In the genomic region with DNA sequence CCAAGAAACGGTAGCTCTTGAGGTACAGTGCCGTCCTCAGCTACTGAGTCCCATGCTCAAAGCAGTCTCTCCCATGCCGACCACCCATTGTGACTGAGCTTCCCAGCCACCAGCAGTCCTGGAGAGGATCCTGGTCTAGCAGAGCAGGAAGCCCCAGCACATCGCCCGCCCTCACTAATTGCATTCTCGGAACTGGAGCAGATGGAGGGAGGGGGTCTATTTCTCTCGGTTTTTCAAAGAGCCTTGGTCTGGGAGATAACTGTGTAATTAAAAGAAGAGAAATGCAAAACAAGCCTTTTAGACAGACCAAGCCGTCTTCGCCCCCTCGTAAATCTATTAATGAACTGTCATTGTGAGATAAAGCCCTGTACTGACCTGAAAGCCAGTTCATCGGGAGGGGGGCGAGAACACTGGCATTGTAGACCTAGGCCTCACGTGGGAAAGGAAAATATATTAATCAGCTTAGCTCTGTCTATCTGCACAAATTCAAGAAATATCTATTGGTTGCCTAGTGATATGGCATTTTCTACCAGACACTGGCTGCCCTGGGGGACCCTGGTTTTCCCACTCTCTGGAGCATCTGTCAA, we compare ENCODE assay signal across 22 mouse cellular contexts.
DNase-seq lines count a peak whose midpoint lies in the region; ATAC-seq and TF ChIP-seq lines count a peak whose summit lies in the region.
"Had no signal": no experiment of that assay in that cellular context is flagged by ENCODE, and none has a peak within 500 bp of the region (broad histone marks: within the 10 kb centered on the region; RNA-seq: fewer than 3 reads in every experiment).

No protein-coding gene starts in this region.

- no peak overlapping the region for H3K4me3 ChIP-seq in hindbrain, embryonic 12.5 days
- no peak overlapping the region for H3K4me3 ChIP-seq in midbrain, embryonic 14.5 days (replicated peaks; ENCODE audit: low read depth, low read length)
- H3K4me3 ChIP-seq: embryonic facial prominence, embryonic 15.5 days; heart, embryonic 13.5 days; limb, embryonic 12.5 days; liver, embryonic 12.5 days; megakaryocyte, embryonic 14.5 days had no signal

- intact Hi-C loops in heart, postnatal 14 days (cut with DNase I): loop anchor here (5.0 kb wide), 1 partner anchor 405 kb away; a partner anchor contains a TSS

- no peak overlapping the region for H3K4me2 ChIP-seq in hindbrain, embryonic 12.5 days (replicated peaks)
- H3K4me2 ChIP-seq in midbrain, embryonic 14.5 days (ENCODE audit: low read length): no peak overlapping the region
- H3K4me2 ChIP-seq: embryonic facial prominence, embryonic 15.5 days; heart, embryonic 13.5 days; limb, embryonic 12.5 days; liver, embryonic 12.5 days had no signal

- H3K36me3 ChIP-seq in hindbrain, embryonic 12.5 days: no peaks in the 10 kb centered on the region
- no peaks in the 10 kb centered on the region for H3K36me3 ChIP-seq in midbrain, embryonic 14.5 days (ENCODE audit: control insufficient read depth, insufficient read depth, low read length)
- H3K36me3 ChIP-seq: embryonic facial prominence, embryonic 15.5 days; heart, embryonic 13.5 days; limb, embryonic 12.5 days; liver, embryonic 12.5 days had no signal

- no peak for TF ChIP-seq CTCF in brain, embryonic 14.5 days (IDR thresholded peaks at IDR 0.05; ENCODE audit: borderline replicate concordance, extremely low read depth, insufficient read depth, insufficient read length)

- no peaks in the 10 kb centered on the region for H3K27me3 ChIP-seq in hindbrain, embryonic 12.5 days
- H3K27me3 ChIP-seq in midbrain, embryonic 14.5 days (ENCODE audit: control insufficient read depth, insufficient read depth, low read length): no peaks in the 10 kb centered on the region
- H3K27me3 ChIP-seq: liver, embryonic 12.5 days had no signal

- no peaks in the 10 kb centered on the region for H3K9me3 ChIP-seq in hindbrain, embryonic 12.5 days (replicated peaks)
- H3K9me3 ChIP-seq in midbrain, embryonic 14.5 days (ENCODE audit: control insufficient read depth, low read length): no peaks in the 10 kb centered on the region
- H3K9me3 ChIP-seq: embryonic facial prominence, embryonic 15.5 days; heart, embryonic 13.5 days; limb, embryonic 12.5 days; liver, embryonic 12.5 days; megakaryocyte, embryonic 14.5 days had no signal

- peaks cover 41% of the 10 kb centered on the region for H3K4me1 ChIP-seq in hindbrain, embryonic 12.5 days
- peaks cover 34% of the 10 kb centered on the region for H3K4me1 ChIP-seq in midbrain, embryonic 14.5 days (ENCODE audit: control insufficient read depth, insufficient read depth, low read length)
- H3K4me1 ChIP-seq: heart, embryonic 13.5 days; limb, embryonic 12.5 days; liver, embryonic 12.5 days; megakaryocyte, embryonic 14.5 days had no signal

- H3K27ac ChIP-seq in hindbrain, embryonic 12.5 days: peak overlapping the region; percentile 49
- H3K27ac ChIP-seq in midbrain, embryonic 14.5 days (replicated peaks; ENCODE audit: low read depth, low read length): peak overlapping the region; percentile 45; the same call in 1 of the 2 replicates
- H3K27ac ChIP-seq: embryonic facial prominence, embryonic 15.5 days; heart, embryonic 13.5 days; limb, embryonic 12.5 days; liver, embryonic 12.5 days had no signal

- 0 out of 2 replicates have a peak, but pooled peaks have one; percentile 30 for ATAC-seq in hindbrain, embryonic 12.5 days (ENCODE audit: low FRiP score)
- ATAC-seq in midbrain, embryonic 14.5 days (ENCODE audit: low FRiP score, low TSS enrichment): peak; percentile 51; the same call in 1 of the 2 replicates
- ATAC-seq: liver, embryonic 12.5 days had no signal

- peak; percentile 14 for DNase-seq in embryo, embryonic 11 days
- DNase-seq in embryo, embryonic 9.5 days (ENCODE audit: extremely low spot score): no peak
- DNase-seq in brain, embryonic 14.5 days (ENCODE audit: low read depth): peak; percentile 81
- peak; percentile 65 for DNase-seq in midbrain, embryonic 14.5 days
- DNase-seq in heart, postnatal 14 days: no peak
- no peak for DNase-seq in testis, postnatal 14 days (ENCODE audit: low spot score)
- no peak for DNase-seq in kidney, postnatal 25 days
- DNase-seq: adrenal gland, adult 8-10 months; cerebellum, postnatal 10 days; heart, adult 11 months; heart, postnatal 36 days; kidney, adult 8-10 months; kidney, postnatal 14 days; lung, adult 2 months; right cerebral cortex, postnatal 4 days; thymus, postnatal 14 days had no signal

- no peak overlapping the region for H3K9ac ChIP-seq in hindbrain, embryonic 12.5 days
- no peak overlapping the region for H3K9ac ChIP-seq in midbrain, embryonic 14.5 days (replicated peaks; ENCODE audit: low read length)
- H3K9ac ChIP-seq: embryonic facial prominence, embryonic 15.5 days; heart, embryonic 13.5 days; limb, embryonic 12.5 days; liver, embryonic 12.5 days had no signal

- 49% methylated on average over 13 of the region's 13 CpGs for WGBS in hindbrain, embryonic 12.5 days
- WGBS in midbrain, embryonic 14.5 days: 25% methylated on average over 13 of the region's 13 CpGs

- no peak for TF ChIP-seq POLR2A in brain, embryonic 14.5 days (IDR thresholded peaks at IDR 0.05; ENCODE audit: borderline replicate concordance, extremely low read depth, insufficient read depth, insufficient read length, poor library complexity, severe bottlenecking)

Comparison
In these comparisons a context has a peak if more than half of its experiments do, and no peak if none do; other contexts are left out.
1. DNase-seq: peak in embryo, embryonic 11 days (single experiment), brain, embryonic 14.5 days (single experiment) and midbrain, embryonic 14.5 days (single experiment); none in embryo, embryonic 9.5 days (single experiment), heart, postnatal 14 days (0 of 2), testis, postnatal 14 days (single experiment) and kidney, postnatal 25 days (0 of 2).